Mouse (Mus musculus): ENCODE measurements around the gene Tnip3.
A peak's percentile ranks its signal among the peaks of the same experiment; 100 is the strongest.

Gene Tnip3

DNA sequence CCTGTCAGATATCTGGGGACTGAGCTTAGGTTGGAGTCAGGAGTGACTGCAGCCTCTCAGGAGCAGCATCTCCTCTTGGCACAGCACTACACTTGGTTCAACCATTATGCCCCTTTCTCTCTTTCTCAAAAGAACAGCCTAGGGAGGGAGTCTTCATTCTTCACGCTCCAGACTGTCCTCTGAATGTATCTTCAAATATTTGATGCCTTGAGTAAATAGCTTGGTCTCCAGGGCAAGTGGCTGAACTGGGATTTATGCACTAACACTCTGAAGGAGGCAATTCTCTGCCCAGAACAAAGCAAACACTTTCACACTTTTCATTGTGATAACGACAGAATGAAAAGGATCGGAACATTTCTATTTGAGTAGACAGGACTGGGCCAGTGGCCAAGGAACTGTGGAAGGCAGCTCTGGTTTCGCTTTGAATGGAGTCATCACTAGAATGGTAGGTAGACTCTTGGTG, 59.8 kb downstream of the Tnip3 start:
- DNase-seq (ENCODE audit: low spot score), result peak; percentile 52

DNA sequence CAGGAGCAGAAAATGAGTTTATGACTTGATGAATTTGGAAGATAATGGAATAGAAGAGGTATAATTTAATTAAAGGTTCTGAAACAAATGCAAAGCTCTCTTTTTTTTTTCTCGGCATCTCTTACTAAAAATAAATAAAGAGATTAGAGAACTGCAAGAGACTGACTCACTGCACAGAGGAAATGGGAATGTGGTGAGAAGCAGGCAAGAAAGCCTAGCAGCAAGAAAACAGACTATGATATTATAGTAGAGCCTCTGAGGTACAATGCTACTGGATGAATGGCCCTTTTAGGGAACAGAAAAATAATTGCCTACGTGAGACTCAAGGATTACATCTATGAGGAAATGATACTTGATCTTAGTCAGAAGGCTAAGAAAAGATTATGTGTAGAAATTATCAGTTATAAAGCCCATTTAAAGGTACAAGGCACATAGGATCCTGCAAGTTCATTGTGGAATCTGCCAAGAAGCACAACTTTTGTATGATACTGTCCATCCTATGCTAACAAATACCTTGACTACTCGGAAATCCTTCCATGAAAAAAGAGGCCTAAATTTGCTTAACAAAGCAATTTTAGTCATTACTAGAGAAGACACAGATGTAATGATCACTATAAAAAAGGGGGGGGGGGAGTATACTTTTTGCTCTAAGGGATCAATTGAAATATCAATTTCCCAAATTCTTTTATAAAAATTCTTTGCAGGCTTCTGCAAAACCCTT, 60.4 kb downstream of the Tnip3 start:
- DNase-seq (ENCODE audit: low spot score), result no peak

DNA sequence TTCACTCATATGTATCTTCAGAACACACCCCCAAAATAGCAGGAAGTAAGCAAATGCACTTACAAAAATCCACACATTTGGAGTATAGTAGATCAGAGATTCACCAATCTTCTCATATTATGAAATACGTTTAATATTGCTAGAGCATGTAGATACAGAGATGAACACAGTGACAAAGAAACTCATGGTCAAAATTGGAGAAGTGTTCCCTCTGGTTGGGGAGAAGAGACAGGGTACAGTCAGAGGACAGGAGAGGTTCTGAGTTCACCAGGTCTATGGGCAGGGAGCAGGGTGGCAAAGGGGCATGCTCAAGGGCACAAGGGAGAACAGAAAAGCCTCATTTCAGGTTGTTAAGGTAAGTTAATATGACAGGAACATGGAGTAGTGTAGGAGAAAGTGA, 63.7 kb downstream of the Tnip3 start:
- DNase-seq (ENCODE audit: low spot score), result no peak

DNA sequence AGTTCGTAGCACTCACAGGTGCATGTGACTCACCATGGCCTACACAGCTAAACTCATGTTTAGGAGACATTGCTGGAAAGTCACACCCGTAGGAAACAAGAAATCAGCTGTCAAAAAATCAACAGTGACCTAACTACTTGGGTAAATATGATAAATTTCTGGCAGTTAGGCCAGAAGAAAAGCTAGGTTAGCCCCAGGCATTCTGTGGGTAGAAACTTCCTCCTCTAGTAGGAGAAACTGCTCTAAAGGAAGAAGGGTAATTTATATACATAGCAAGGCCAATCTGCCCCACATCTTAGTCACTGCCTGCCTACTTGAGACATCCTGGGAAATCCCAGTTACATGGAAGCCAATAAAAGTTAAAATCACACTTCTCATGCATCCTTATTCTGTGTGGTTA, 64.9 kb downstream of the Tnip3 start:
- DNase-seq (ENCODE audit: low spot score), result no peak

DNA sequence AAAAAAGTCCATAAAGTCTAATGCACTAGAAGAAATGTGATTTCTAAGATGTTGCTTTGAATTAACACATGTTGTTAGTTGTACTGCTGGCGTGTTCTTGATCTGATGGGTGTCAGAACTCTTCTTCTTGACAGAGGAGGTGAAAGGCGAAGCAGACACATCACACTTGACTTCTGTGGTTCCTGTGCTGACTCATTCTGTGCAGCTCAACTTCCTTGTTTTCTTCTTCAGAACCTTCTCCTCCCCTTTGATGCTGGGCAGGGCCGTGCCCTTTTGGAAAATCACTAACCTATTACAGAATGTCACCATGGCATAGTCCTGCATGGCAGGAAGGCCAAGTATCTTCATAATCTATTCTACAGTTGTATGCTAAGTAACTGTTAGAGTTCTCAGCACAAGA, 69.1 kb downstream of the Tnip3 start:
- no peak for DNase-seq (ENCODE audit: low spot score)

DNA sequence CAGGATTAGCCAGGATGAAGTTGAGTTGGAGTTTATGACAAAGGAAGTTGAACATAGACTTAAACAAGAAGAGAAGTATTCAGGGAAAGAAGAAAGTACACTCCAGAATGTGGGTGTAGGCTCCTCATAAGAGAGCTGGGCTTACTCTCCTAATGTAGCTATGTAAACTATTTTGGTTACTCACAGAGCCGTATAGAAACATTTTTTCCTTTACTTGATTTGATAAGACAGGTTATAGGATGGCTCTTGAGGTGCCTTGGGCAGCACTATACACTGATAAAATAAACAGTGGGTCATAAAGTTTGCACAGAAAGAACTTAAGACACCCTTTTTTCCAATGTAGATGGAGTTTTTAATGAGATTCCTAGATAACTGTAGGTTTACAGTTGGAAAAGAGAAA, 70.3 kb downstream of the Tnip3 start:
- no peak for DNase-seq (ENCODE audit: low spot score)

DNA sequence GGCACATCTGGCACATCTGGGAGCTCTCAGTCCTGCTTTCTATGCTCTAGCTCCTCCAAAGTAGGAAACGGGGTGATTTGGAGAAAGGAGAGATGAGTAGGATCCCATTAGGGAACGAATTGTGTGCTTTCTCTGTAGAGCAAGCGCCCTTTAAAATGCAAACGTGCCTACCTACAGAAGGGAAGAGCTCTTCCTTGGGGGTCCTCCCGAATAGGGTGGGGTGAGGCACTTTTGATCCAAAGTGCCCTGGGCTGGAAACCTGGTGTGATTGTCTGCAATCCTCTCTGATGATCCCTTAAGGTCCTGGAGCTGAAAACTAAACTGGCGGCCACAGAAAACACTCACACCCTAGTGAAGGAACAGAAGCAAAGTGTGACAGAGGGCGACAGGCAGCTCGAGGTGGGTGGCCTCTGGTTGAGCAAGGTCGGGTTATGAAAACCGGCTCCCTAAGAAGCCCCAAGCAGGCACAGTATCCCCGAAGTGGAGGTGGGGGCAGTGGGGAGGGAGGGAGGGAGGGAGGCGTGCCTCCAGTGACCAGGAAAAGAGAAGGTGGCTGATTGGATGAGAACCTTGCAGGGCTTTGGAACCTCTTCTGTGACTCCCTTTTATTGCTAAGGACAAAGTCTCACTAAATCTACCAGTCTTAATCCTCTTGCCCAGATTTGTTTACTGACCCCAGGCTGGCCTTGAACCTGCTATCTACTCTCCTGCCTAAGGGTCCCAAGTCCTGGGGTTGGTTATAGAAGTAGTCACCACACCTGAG, 72.1 kb downstream of the Tnip3 start:
- DNase-seq (ENCODE audit: low spot score), result no peak

DNA sequence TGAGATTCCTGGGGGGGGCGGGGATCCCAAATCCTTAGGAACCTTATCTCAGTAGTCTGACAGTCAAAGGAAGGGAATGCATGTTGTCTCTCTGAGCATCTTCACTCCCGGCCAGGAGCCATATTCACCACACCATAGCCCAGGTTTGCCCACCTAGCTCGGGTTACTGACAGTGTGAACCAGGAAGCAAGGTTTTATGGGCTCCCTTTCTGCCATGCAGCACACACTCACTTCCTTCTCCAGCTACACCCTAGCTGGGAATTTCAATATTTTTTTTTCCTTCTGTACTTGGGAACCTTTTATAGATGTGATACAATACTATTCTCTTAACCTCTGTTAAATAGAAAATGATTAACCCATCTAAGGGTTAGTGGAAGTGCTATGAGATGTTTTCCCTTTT, 73.4 kb downstream of the Tnip3 start:
- DNase-seq (ENCODE audit: low spot score), result no peak

DNA sequence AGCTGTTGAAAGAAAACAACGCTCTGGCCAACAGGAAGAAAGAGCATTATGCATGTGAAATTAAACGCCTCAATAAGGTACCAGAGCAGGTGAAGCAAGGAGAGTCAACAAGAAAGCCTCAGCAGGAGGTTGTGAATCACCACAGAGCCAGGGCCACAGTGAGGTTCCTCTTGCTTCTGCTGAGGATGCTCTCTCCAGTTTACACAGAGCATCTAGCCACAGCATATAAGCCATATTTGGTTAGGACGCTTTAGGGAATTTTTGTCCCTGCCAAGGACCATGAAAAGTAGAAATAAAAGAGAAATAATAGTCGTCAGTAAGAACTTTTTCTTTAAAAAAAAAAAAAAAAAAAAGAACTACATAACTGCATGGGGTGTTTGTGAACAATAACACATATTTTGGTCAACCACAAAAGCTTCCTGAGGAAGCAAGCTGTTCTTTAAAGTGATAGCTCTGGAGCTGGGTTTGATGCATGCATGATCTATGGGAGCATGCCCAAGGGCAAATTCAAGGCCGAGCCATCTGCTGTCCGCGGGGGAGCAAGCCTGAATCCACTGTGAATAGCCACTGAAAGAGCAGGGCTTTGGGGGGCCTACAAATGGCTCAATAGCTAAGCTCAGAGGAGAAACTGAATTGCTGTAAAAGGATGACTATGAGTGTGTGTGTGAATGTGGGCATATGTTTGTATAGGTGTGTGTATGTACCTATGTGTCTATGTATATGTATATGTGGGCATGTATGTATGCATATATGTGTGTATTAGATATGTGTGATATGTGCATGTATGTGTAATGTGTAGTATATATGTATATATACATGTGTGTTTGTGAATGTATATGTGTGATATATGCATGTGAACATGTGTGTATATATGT, 75.0 kb downstream of the Tnip3 start:
- DNase-seq (ENCODE audit: low spot score), result no peak

DNA sequence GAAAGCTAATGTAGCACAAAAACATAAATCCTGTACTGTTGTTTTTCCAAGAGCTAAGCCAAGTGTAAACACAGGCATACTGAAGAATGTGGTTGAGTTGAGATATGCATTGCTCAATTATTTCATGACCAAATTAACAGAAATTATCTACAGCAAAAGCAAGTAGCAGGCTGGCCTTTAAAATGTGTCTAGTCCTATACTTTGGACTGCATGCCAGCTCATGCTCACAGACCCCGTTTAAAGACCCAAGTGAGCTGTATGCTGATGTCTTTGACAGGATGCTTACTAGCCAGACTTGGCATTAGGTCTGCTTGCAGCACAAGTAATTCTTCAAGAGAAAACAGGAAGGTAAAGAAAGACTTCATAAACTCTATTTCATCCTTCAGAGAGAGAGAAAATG, 75.8 kb downstream of the Tnip3 start:
- DNase-seq (ENCODE audit: low spot score), result no peak

DNA sequence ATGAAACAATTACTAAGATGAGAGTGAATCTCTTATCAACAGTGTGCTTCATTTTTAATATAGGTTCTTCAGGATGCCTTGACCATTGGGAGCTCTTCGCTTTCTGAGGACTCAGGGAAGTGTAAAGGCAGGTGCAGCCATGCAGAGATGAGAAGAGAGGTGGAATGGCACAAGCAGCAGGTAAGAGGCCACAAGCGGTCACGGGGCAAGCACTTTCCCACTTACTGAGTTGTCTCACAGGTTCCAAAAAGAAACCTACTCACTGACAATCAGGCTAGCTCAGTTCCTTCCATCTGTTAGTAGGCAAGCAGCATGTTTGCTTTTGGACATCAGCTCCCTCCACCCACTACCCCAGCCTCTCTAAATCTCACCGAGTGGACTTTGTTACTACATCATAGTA, 80.7 kb downstream of the Tnip3 start:
- no peak for DNase-seq (ENCODE audit: low spot score)

DNA sequence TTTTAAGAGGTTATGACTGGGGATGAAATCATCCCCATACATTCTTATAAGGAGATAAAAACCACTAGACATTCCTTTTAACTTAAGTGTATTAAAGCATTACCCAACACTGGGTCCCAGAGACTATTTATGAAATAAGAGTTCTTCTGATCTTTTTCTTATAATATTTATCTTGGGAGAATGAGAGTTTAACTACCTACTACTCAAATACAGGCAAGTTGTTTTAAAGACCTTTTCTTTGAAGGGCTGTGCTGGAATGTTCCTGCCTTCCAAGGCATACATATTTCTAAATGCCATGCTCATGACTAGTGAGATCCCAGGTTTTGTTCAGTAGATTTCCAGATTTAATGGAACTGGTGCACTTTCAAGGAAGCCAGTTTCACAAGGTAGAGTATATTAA, 81.8 kb downstream of the Tnip3 start:
- DNase-seq (ENCODE audit: low spot score), result no peak

DNA sequence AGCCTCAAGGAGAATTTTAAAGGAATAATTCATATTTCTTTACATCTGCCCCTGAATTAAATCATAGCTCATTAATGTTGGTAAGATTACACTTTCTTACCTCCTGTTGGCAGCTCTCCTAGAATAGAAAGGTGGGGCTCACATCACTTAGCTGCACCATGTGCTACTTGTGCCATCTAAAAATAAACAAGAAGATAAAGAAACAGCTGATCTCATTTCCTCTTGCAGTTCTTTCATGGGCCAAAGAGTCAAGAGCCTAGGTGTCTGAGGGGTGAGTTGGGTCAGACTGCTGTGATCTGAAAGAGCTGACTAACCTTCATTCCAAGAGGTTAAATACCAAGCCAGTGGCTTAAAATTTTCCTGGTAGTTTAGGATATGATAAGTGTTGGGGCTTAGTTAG, 86.7 kb downstream of the Tnip3 start:
- no peak for DNase-seq (ENCODE audit: low spot score)

DNA sequence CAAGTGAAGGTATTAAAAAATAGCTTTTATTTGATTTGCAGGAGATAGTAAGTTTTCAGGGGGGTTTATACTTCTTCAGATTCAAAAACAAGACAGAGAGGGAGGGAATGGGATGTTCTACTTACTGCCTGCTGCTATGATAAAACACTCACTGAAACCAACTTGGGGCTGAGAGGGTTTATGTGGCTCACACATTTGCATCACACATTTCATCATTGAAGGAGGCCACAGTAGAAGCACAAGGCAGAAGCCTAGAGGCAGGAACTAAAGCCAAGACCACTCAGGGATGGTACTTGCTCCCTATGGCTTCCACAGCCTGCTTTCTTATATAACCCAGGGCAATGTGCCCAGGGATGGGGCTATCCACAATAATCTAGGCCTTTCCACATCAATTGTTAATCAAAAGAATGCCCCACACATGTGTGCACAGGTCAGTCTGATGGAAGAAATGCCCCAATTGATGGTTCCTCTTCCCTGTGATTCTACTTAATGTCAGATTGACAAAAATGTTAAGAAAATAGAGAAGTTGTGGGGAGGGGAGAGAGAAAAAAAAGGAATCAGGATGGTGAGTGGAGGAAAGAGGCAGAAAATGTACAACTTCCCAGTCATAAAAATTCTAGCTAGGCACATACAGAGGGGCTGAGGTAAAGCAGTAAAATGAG, 88.9 kb downstream of the Tnip3 start:
- DNase-seq (ENCODE audit: low spot score), result no peak

DNA sequence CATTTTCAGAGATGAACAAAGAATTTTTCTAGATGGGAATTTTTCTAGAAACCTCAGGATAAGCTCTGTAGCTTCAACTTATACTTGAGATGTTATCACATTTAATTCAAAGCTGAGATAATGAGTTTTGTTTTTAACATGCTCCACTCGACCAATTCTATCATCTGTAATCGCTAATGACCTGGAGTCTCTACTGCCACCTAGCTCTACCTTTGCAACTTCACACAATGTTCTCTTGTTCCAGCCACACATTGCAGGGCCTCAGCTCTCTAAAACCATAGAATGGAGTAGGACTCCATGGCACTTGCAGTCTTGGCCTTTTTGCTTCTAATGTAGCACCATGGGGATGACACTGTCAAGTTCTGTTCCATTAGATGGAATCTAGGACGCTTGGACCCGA, 90.5 kb downstream of the Tnip3 start:
- no peak for DNase-seq (ENCODE audit: low spot score)

DNA sequence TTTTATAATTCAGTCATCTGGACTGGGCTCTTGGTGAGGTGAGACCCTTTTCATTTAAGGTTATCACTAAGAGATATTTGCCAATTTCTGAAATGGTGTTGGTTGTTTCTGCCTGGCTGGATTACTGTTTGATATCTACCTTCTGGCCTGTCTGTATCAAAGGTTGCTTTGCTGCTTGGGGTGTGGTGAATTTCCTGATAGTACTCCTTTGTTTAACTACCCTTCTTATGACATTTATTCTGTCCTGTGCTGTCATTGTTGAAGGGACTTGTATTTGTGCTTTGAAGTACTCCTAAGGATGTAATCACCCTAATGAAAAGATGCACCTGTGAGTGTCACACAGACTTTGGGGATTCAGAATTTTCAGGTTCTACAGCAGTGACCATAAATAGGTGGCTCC, 96.1 kb downstream of the Tnip3 start:
- DNase-seq (ENCODE audit: low spot score), result no peak

DNA sequence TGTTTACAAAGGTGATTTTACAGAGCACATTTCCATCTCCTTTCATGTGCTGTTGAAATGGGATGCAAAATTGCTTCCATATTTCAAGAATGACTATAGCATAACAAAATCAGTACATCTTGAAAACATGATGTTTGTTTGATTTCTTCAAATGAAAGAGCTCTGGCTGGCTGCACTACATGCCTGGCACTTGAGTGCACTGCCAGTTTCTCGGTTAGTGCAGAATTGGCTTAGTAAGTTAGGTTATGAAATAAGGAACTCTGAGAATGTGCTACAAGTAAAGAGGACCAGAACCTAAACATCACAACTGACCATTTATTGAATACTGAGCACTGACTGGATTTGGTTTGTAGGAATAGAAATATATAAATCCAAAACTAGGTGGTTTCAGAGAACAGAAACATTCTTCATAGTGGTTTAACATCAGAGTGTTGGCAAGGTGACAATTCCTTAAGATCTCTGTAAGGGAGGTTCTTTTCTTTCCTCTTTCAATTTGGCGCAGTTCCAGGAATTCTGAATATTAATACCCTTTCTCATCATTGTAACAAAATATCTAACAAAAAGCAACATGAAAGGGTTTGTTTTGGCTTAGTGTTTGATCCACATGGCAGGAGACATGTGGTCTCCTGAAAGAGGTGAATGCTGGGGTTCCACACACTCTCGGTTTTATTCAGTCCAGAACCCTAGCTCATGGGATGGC, 98.1 kb downstream of the Tnip3 start:
- DNase-seq (ENCODE audit: low spot score), result no peak

DNA sequence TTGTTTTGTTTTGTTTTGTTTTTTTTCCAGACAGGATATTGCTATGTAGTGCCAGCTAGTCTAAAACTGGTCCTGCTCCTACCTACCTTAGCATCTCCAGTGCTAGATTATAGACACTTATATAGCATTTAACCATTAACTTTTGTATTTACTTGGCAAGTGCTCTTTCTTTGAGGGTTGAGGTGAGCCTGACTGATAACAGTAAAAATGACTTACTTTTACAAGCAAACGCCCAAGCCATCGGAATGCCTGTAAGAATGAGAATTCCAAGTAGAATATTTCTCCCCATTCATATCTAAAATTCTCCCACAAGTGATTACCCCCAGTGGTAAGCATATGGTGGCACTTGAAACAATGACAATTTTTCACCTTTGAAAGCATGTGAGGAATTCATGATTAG, 105.5 kb downstream of the Tnip3 start:
- DNase-seq (ENCODE audit: low spot score), result no peak

DNA sequence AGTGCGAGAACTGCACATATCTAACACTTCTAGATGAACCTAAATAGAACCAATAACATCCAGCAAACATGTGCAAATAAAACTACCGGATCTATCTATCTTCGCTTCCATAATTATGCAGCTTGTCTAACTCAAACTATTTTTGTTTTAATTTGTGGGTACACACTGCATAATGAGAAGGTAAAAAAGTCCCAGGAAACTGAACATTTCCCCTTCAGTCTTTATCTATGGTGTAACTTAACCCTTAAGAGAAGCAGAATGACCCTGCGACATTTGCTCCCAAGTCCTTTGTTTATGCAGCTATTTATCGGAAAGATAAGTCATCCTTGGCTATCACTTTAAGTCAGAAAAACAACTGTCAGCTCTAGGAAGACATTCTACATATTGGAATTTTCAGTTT, 107.1 kb downstream of the Tnip3 start:
- no peak for DNase-seq (ENCODE audit: low spot score)

DNA sequence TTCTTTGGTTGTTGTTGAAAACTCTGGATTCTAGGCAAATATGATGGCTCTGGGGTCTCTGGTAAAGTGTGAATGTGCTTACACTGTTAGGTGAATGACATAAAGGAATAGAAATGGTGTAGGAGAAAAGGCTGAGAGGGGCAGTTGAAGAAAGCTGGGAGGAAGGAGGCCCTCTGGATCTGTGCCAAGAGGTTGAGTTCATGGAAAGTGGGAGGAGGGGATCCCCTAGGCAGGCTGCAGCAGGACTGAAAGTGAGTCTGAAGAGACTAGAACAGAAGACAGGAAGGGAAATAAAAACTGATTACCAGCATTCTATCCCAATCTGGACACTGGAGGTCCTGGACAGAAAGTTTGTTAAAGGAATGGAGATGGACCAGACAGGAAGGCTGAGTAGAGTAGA, 117.3 kb downstream of the Tnip3 start:
- no peak for DNase-seq (ENCODE audit: low spot score)

DNA sequence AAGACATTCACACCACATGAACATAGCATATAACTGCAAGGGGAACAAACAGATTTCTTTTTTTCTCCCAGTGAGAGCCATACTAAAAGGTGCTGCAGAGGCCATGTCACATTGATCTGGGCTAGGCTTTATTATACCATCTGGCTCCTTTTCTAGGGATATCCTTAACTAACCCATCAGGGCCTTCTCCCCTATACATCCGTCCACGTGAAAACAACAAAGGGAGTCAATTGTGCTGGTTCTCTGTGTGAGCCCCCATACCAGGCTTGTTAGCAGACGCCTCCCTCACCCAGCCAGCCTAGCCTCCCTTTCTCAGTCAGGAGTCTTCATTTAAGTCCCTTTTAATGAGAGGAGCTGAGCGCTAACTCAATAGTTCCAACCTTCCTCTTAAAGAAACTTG, 119.0 kb downstream of the Tnip3 start:
- DNase-seq (ENCODE audit: low spot score), result no peak

DNA sequence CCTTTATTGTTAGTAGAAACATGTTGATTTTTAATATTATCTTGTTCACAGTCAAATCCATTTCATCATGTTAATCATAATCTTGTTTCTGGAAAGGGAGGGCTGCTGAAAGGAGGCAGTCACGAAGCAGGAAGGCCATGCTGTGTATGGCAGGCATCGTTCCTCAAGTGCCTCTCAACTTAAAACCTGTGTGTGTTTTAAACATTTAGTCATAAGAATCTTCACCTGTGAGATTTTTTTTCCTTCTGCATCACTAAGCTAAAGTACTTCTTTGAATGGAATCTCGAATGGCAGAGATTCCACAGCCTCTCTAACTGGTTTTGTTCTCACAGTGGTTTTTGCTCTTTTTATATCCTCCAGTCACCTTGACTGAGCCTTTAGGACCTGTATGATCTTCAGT, 121.3 kb downstream of the Tnip3 start:
- DNase-seq (ENCODE audit: low spot score), result no peak
